Mouse (Mus musculus) kidney, embryonic 16.5 days (tissue): ENCODE data around the gene Coro1c. TPM values are rescaled to one million over a fixed set of nuclear protein-coding genes. Genes with fewer than 3 reads are reported as not detected.
"Not testable (repeated sequence)": the region's sequence is repeated elsewhere in the genome, so short reads cannot be mapped to it uniquely, and the experiment has no call there.

Experiments
- ATAC-seq: fragments of 200-750 bp; cut with Nextera tagmentation; 2 replicates; pipeline ENCODE4 v1.8.0; 2017; ENCODE audit warnings: moderate TSS enrichment; ENCODE audit not compliant: low FRiP score, low TSS enrichment
- H3K27ac ChIP-seq: fragments of 300-500 bp; sonication (generic); 2 replicates; pipeline ENCODE4 v1.5.1; 2014; ENCODE audit warnings: low read length
- H3K27me3 ChIP-seq: fragments of 300-500 bp; sonication (generic); 2 replicates; pipeline ENCODE4 v1.6.1; 2014; ENCODE audit warnings: low read length, control low read depth, mixed read lengths; ENCODE audit not compliant: insufficient read depth
- H3K36me3 ChIP-seq: fragments of 300-500 bp; sonication (generic); 2 replicates; pipeline ENCODE4 v1.6.1; 2014; ENCODE audit warnings: low read length, control low read depth, mixed read lengths; ENCODE audit not compliant: insufficient read depth
- H3K4me1 ChIP-seq: fragments of 300-500 bp; sonication (generic); 2 replicates; pipeline ENCODE4 v1.6.1; 2014; ENCODE audit warnings: low read length, control low read depth, mixed read lengths; ENCODE audit not compliant: insufficient read depth
- H3K4me2 ChIP-seq: fragments of 300-500 bp; sonication (generic); replicated peaks from 2 replicates; pipeline ENCODE4 v1.6.1; 2014; ENCODE audit warnings: low read depth, low read length
- H3K4me3 ChIP-seq: fragments of 300-500 bp; sonication (generic); 2 replicates; pipeline ENCODE4 v1.5.1; 2014; ENCODE audit warnings: mild to moderate bottlenecking, low read length
- H3K9ac ChIP-seq: fragments of 300-500 bp; sonication (generic); replicated peaks from 2 replicates; pipeline ENCODE4 v1.6.1; 2014; ENCODE audit warnings: low read length
- H3K9me3 ChIP-seq: fragments of 300-500 bp; sonication (generic); 2 replicates; pipeline ENCODE4 v1.6.1; 2016; ENCODE audit warnings: low read length, control low read depth
- WGBS: fragments of 180-500 bp; shearing (Covaris S2); extraction: QIAGEN DNeasy Blood & Tissue Kit; methylation state at CpG from one replicate; pipeline ENCODE4 v1.1.7; 2014; 5-methylcytosine and 5-hydroxymethylcytosine counted together
- polyA plus RNA-seq: library from polyadenylated mRNA; unstranded; fragments of >200 nt; fragmentation: Nextera tagmentation; extraction: Ambion mirVana; gene quantifications from 2 replicates; pipeline ENCODE4 v1.2.1, GENCODE M21; 2015

Gene Coro1c
- polyA plus RNA-seq, 1 experiment from 2014 or later, result 126 TPM

- peaks cover 13% of the 10 kb centered on the region for H3K4me1 ChIP-seq
- no peaks in the 10 kb centered on the region for H3K36me3 ChIP-seq
- H3K4me3 ChIP-seq, result no peak overlapping the region
- H3K4me2 ChIP-seq, result no peak overlapping the region
- H3K27ac ChIP-seq, result no peak overlapping the region
- no peak overlapping the region for H3K9ac ChIP-seq
- H3K27me3 ChIP-seq, result no peaks in the 10 kb centered on the region; the same call in 1 of the 2 replicates
- ATAC-seq, result no peak
- 53% methylated on average over 11 of the region's 11 CpGs for WGBS
- peaks cover 6% of the 10 kb centered on the region; the same call in 1 of the 2 replicates for H3K9me3 ChIP-seq
These were observed 93.5 kb downstream of the Coro1c start for GRCm38 (mm10) chr5:113815041-113815389.

GRCm38 (mm10) chr5:113814111-113815040 is 94.2 kb downstream of the Coro1c start:
- H3K27ac ChIP-seq, result no peak overlapping the region
- 31% methylated on average over 27 of the region's 27 CpGs for WGBS
- H3K4me3 ChIP-seq, result no peak overlapping the region
- H3K36me3 ChIP-seq, result no peaks in the 10 kb centered on the region
- H3K9ac ChIP-seq, result no peak overlapping the region
- no peak overlapping the region for H3K4me2 ChIP-seq
- ATAC-seq, result no peak
- H3K9me3 ChIP-seq, result peaks cover 6% of the 10 kb centered on the region; the same call in 1 of the 2 replicates
- no peaks in the 10 kb centered on the region; the same call in 1 of the 2 replicates for H3K27me3 ChIP-seq
- H3K4me1 ChIP-seq, result peaks cover 13% of the 10 kb centered on the region

- H3K9me3 ChIP-seq, result peaks cover 6% of the 10 kb centered on the region; the same call in 1 of the 2 replicates
- ATAC-seq, result no peak
- no peak overlapping the region for H3K4me2 ChIP-seq
- H3K4me1 ChIP-seq, result peaks cover 13% of the 10 kb centered on the region
- no peak overlapping the region for H3K4me3 ChIP-seq
- no peaks in the 10 kb centered on the region for H3K36me3 ChIP-seq
- H3K9ac ChIP-seq, result no peak overlapping the region
- WGBS, result 26% methylated on average over 9 of the region's 9 CpGs
- no peak overlapping the region for H3K27ac ChIP-seq
- no peaks in the 10 kb centered on the region; the same call in 1 of the 2 replicates for H3K27me3 ChIP-seq
These were observed 95.0 kb downstream of the Coro1c start for GRCm38 (mm10) chr5:113813608-113814007.

- H3K9ac ChIP-seq, result no peak overlapping the region
- WGBS, result 90% methylated on average over 2 of the region's 2 CpGs
- peaks cover 6% of the 10 kb centered on the region; the same call in 1 of the 2 replicates for H3K9me3 ChIP-seq
- H3K27ac ChIP-seq, result no peak overlapping the region
- H3K4me3 ChIP-seq, result no peak overlapping the region
- H3K4me2 ChIP-seq, result no peak overlapping the region
- ATAC-seq, result no peak
- peaks cover 13% of the 10 kb centered on the region for H3K4me1 ChIP-seq
- H3K36me3 ChIP-seq, result no peaks in the 10 kb centered on the region
- no peaks in the 10 kb centered on the region; the same call in 1 of the 2 replicates for H3K27me3 ChIP-seq
These were observed 95.9 kb downstream of the Coro1c start for GRCm38 (mm10) chr5:113812638-113813037.

GRCm38 (mm10) chr5:113811824-113812420 is 96.6 kb downstream of the Coro1c start:
- H3K27ac ChIP-seq, H3K4me2 ChIP-seq, ATAC-seq, H3K4me3 ChIP-seq, H3K36me3 ChIP-seq, H3K9ac ChIP-seq, H3K9me3 ChIP-seq, H3K27me3 ChIP-seq: not testable (repeated sequence)
- 16% methylated on average over 11 of the region's 12 CpGs for WGBS
- peaks cover 13% of the 10 kb centered on the region for H3K4me1 ChIP-seq

- Histone ChIP-seq H3K27ac (no peak overlapping the region), H3K27me3 (no peaks in the 10 kb centered on the region), H3K4me2 (no peak overlapping the region), H3K4me1 (peaks cover 4% of the 10 kb centered on the region; the same call in 1 of the 2 replicates), H3K4me3 (no peak overlapping the region), H3K36me3 (no peaks in the 10 kb centered on the region), H3K9ac (no peak overlapping the region), H3K9me3 (peaks cover 6% of the 10 kb centered on the region; the same call in 1 of the 2 replicates)
- no peak for ATAC-seq
- 91% methylated on average over 4 of the region's 4 CpGs for WGBS
These were observed 98.4 kb downstream of the Coro1c start for GRCm38 (mm10) chr5:113810111-113810510.

- WGBS, result 68% methylated on average over 2 of the region's 2 CpGs
- ATAC-seq, result peak; percentile 26; the same call in 1 of the 2 replicates
- no peak overlapping the region for H3K4me2 ChIP-seq
These were observed 100.4 kb downstream of the Coro1c start for GRCm38 (mm10) chr5:113808177-113808576.

GRCm38 (mm10) chr5:113807712-113808111 is 100.8 kb downstream of the Coro1c start:
- Histone ChIP-seq H3K27me3 (no peaks in the 10 kb centered on the region), H3K4me2 (no peak overlapping the region), H3K27ac (no peak overlapping the region), H3K9ac (0 out of 2 replicates have a peak overlapping the region, but pooled peaks have one; percentile 2), H3K9me3 (peaks cover 6% of the 10 kb centered on the region; the same call in 1 of the 2 replicates), H3K4me3 (no peak overlapping the region), H3K4me1 (no peaks in the 10 kb centered on the region), H3K36me3 (no peaks in the 10 kb centered on the region)
- ATAC-seq, result peak; percentile 35; the same call in 1 of the 2 replicates
- WGBS, result 58% methylated on average over 9 of the region's 9 CpGs

More at GRCm38 (mm10) chr5:113808177-113808576, 100.4 kb downstream of the Coro1c start:
- 0 out of 2 replicates have a peak overlapping the region, but pooled peaks have one; percentile 2 for H3K9ac ChIP-seq
- no peaks in the 10 kb centered on the region for H3K36me3 ChIP-seq
- no peak overlapping the region for H3K27ac ChIP-seq
- H3K4me3 ChIP-seq, result no peak overlapping the region
- no peaks in the 10 kb centered on the region for H3K27me3 ChIP-seq
- H3K4me1 ChIP-seq, result no peaks in the 10 kb centered on the region
- H3K9me3 ChIP-seq, result peaks cover 6% of the 10 kb centered on the region; the same call in 1 of the 2 replicates

GRCm38 (mm10) chr5:113806414-113806813 is 102.1 kb downstream of the Coro1c start:
- peaks cover 4% of the 10 kb centered on the region; the same call in 1 of the 2 replicates for H3K9me3 ChIP-seq
- no peak overlapping the region for H3K4me2 ChIP-seq
- no peaks in the 10 kb centered on the region for H3K36me3 ChIP-seq
- 0 out of 2 replicates have a peak, but pooled peaks have one; percentile 43 for ATAC-seq
- H3K27me3 ChIP-seq, result no peaks in the 10 kb centered on the region
- H3K4me1 ChIP-seq, result no peaks in the 10 kb centered on the region
- no peak overlapping the region for H3K27ac ChIP-seq
- 20% methylated on average over 10 of the region's 10 CpGs for WGBS
- H3K9ac ChIP-seq, result no peak overlapping the region
- no peak overlapping the region for H3K4me3 ChIP-seq
